Mouse (Mus musculus) CH12.LX (cell line): Measurements from ENCODE around the gene Apoc2. TPM values are rescaled to one million over a fixed set of nuclear protein-coding genes. Genes with fewer than 3 reads are reported as not detected.

ENCODE experiments used
- DNase-seq: peaks from one replicate; pipeline ENCODE4 v3.0.0-alpha.2; 2013; ENCODE audit errors: extremely low read depth
- H3K27ac ChIP-seq: 2 replicates; pipeline ENCODE4 v1.5.1; 2012; ENCODE audit warnings: low read depth, mild to moderate bottlenecking, control low read depth, moderate library complexity; ENCODE audit not compliant: insufficient read depth
- H3K27me3 ChIP-seq: replicated peaks from 2 replicates; pipeline ENCODE3; 2012; ENCODE audit warnings: inconsistent platforms
- H3K36me3 ChIP-seq, 2 experiments: replicated peaks in 1 of 2; 2 replicates each; pipeline versions ENCODE3 to v1.6.1; 2012; ENCODE audit warnings: inconsistent platforms in 1 of 2, low read length in 1 of 2, mild to moderate bottlenecking in 1 of 2, mixed read lengths in 1 of 2, moderate library complexity in 1 of 2; ENCODE audit not compliant: control insufficient read depth in 1 of 2, insufficient read depth in 1 of 2
- H3K4me1 ChIP-seq, 2 experiments: 2 replicates each; pipeline ENCODE4 v1.6.1; 2012; ENCODE audit warnings: inconsistent platforms in 1 of 2, moderate library complexity in 1 of 2; ENCODE audit not compliant: insufficient read depth in 2 of 2, control insufficient read depth in 1 of 2
- H3K4me2 ChIP-seq: 2 replicates; pipeline ENCODE4 v1.6.1; 2012; ENCODE audit warnings: low read depth, mild to moderate bottlenecking, control low read depth; ENCODE audit not compliant: poor library complexity, insufficient read depth, severe bottlenecking
- H3K4me3 ChIP-seq, 3 experiments: fragments of 150-350 bp in 1 of 3; sonication (generic) in 1 of 3; replicated peaks in 1 of 3; 2 replicates each; pipeline versions ENCODE3 to v1.5.1; 2011 to 2012; ENCODE audit warnings: low read depth in 2 of 3, low read length in 2 of 3, mild to moderate bottlenecking in 2 of 3, moderate library complexity in 2 of 3, control low read depth in 1 of 3, improper control_type of control experiment in 1 of 3, inconsistent platforms in 1 of 3, mixed read lengths in 1 of 3; ENCODE audit not compliant: poor library complexity in 1 of 3
- H3K79me2 ChIP-seq: replicated peaks from 2 replicates; pipeline ENCODE4 v1.6.1; 2012; ENCODE audit warnings: mild to moderate bottlenecking, moderate library complexity; ENCODE audit not compliant: control insufficient read depth, poor library complexity, insufficient read depth, severe bottlenecking; ENCODE audit errors: extremely low read depth
- H3K9ac ChIP-seq: 2 replicates; pipeline ENCODE4 v1.6.1; 2012; ENCODE audit warnings: low read depth, mild to moderate bottlenecking, control low read depth, moderate library complexity; ENCODE audit not compliant: insufficient read depth
- H3K9me3 ChIP-seq: replicated peaks from 2 replicates; pipeline ENCODE3; 2012; ENCODE audit warnings: low read length, inconsistent platforms, mixed read lengths
- BHLHE40 ChIP-seq: IDR thresholded peaks from 2 replicates; pipeline ENCODE4 v1.6.1; 2011; ENCODE audit warnings: mild to moderate bottlenecking, low read depth, low read length, improper control_type of control experiment
- CHD1 ChIP-seq: IDR thresholded peaks from 2 replicates; pipeline ENCODE4 v1.6.1; 2012; ENCODE audit warnings: low read depth, low read length, improper control_type of control experiment, inconsistent platforms
- CTCF ChIP-seq, 2 experiments: IDR thresholded peaks in 1 of 2; conservative IDR thresholded peaks in 1 of 2; 2 replicates each; pipeline ENCODE4 v1.5.1; 2011 to 2012; ENCODE audit warnings: low read depth in 2 of 2, low read length in 2 of 2, improper control_type of control experiment in 1 of 2, inconsistent platforms in 1 of 2, mild to moderate bottlenecking in 1 of 2, moderate library complexity in 1 of 2
- E2F4 ChIP-seq: IDR thresholded peaks from 2 replicates; pipeline ENCODE4 v1.6.1; 2011; ENCODE audit warnings: low read depth, low read length, improper control_type of control experiment; ENCODE audit not compliant: insufficient replicate concordance
- IRF4 ChIP-seq: IDR thresholded peaks from 2 replicates; pipeline ENCODE4 v1.6.1; 2014; ENCODE audit warnings: low read depth, mild to moderate bottlenecking, inconsistent platforms, low read length, improper control_type of control experiment
- JUND ChIP-seq: conservative IDR thresholded peaks from 2 replicates; pipeline ENCODE4 v1.6.1; 2011; ENCODE audit warnings: low read depth, low read length, improper control_type of control experiment
- MAFK ChIP-seq: IDR thresholded peaks from 2 replicates; pipeline ENCODE4 v1.6.1; 2011; ENCODE audit warnings: low read length, improper control_type of control experiment; ENCODE audit not compliant: insufficient replicate concordance
- MEF2A ChIP-seq: IDR thresholded peaks from 2 replicates; pipeline ENCODE4 v1.6.1; 2014; ENCODE audit warnings: low read depth, mild to moderate bottlenecking, inconsistent platforms, low read length, improper control_type of control experiment, borderline replicate concordance
- MYC ChIP-seq: IDR thresholded peaks from 2 replicates; pipeline ENCODE4 v1.6.1; 2011; ENCODE audit warnings: low read depth, mild to moderate bottlenecking, improper control_type of control experiment, low read length
- NELFE ChIP-seq: IDR thresholded peaks from 2 replicates; pipeline ENCODE4 v1.6.1; 2011; ENCODE audit warnings: low read depth, low read length, improper control_type of control experiment
- NRF1 ChIP-seq: IDR thresholded peaks from 2 replicates; pipeline ENCODE4 v1.6.1; 2014; ENCODE audit warnings: low read depth, mild to moderate bottlenecking, inconsistent platforms, low read length, improper control_type of control experiment, moderate library complexity
- PAX5 ChIP-seq: IDR thresholded peaks from 2 replicates; pipeline ENCODE4 v1.6.1; 2012; ENCODE audit warnings: low read length, inconsistent platforms, mixed read lengths
- POLR2A ChIP-seq: IDR thresholded peaks from 2 replicates; pipeline ENCODE4 v1.6.1; 2011; ENCODE audit warnings: low read depth, mild to moderate bottlenecking, improper control_type of control experiment, low read length
- POLR2AphosphoS2 ChIP-seq: IDR thresholded peaks from 2 replicates; pipeline ENCODE4 v1.6.1; 2011; ENCODE audit warnings: low read depth, low read length, improper control_type of control experiment
- RAD21 ChIP-seq: IDR thresholded peaks from 2 replicates; pipeline ENCODE4 v1.6.1; 2011; ENCODE audit warnings: low read depth, mild to moderate bottlenecking, low read length, improper control_type of control experiment, moderate library complexity
- SIN3A ChIP-seq: IDR thresholded peaks from 2 replicates; pipeline ENCODE4 v1.6.1; 2012; ENCODE audit warnings: low read length, improper control_type of control experiment, inconsistent platforms
- TBP ChIP-seq: conservative IDR thresholded peaks from 2 replicates; pipeline ENCODE4 v1.6.1; 2011; ENCODE audit warnings: low read depth, low read length, improper control_type of control experiment
- TCF12 ChIP-seq: IDR thresholded peaks from 2 replicates; pipeline ENCODE4 v1.6.1; 2014; ENCODE audit warnings: low read depth, mild to moderate bottlenecking, inconsistent platforms, low read length, improper control_type of control experiment
- UBTF ChIP-seq: IDR thresholded peaks from 2 replicates; pipeline ENCODE4 v1.6.1; 2012; ENCODE audit warnings: low read depth, mild to moderate bottlenecking, inconsistent platforms, low read length, improper control_type of control experiment, moderate library complexity
- ZKSCAN1 ChIP-seq: IDR thresholded peaks from 2 replicates; pipeline ENCODE4 v1.6.1; 2012; ENCODE audit warnings: low read depth, inconsistent platforms, low read length, improper control_type of control experiment, borderline replicate concordance
- ZNF384 ChIP-seq: IDR thresholded peaks from 2 replicates; pipeline ENCODE4 v1.6.1; 2012; ENCODE audit warnings: low read depth, low read length, improper control_type of control experiment, inconsistent platforms
- dilution Hi-C: fragments of 300-500 bp; cut with MboI; formaldehyde crosslinking; loops from 2 replicates; pipeline ENCODE4 v1.14.3; 2020; ENCODE audit warnings: low sequenced_read_pairs; ENCODE audit not compliant: extremely low pct_unique_long_range_greater_than_20kb, extremely low pct_ligation_motif_present
- in situ Hi-C: fragments of 300-500 bp; cut with MboI; formaldehyde crosslinking; loops from 3 replicates; pipeline ENCODE4 v1.14.3; 2019; ENCODE audit warnings: low sequenced_read_pairs, low pct_ligation_motif_present, low pct_unique_long_range_greater_than_20kb, mixed read lengths
- polyA plus RNA-seq: library from polyadenylated mRNA; unstranded; fragments of >175 nt; gene quantifications from 2 replicates; pipeline ENCODE4 v1.2.1, GENCODE M21; 2012; ENCODE audit warnings: low read depth; ENCODE audit not compliant: insufficient read length
- total RNA-seq, 2 experiments: library from RNA; depleted of rRNA; stranded (reverse); fragments of 300-350 nt in 1 of 2; fragments of >200 nt in 1 of 2; gene quantifications; 2 replicates each; pipeline ENCODE4 v1.2.3; 2012 to 2014

Apoc2 gene
- total and polyA plus RNA-seq, 3 experiments, result not detected

DNA sequence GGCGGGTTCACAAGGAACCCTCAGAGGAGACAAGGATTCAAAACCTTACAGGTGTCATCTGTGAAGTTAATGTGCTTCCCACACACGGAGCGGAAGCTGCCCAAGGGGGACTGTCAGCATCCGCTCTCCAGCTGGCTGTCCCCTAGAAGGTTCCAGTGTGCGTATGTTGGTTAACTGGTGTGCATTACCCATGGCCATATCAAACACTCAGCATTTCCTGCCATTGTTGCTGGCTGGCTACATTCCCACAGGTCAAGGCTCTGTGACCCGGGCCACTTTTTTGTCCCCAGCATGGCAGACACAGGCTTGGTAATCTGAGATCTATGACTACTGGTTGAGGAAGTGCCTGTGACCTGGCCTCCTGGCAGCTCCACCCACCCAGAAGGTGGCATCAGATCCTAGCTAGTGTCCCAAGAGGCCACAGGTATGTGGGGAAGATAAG is 45.0 kb upstream of the Apoc2 start:
- Histone ChIP-seq H3K4me1 (peaks cover 0 to 11% of the 10 kb centered on the region in 2 experiments; a peak in 2 of 4 replicates), H3K79me2 (no peaks in the 10 kb centered on the region), H3K4me2 (no peak overlapping the region), H3K36me3 (peaks cover 2 to 28% of the 10 kb centered on the region in 2 experiments), H3K27me3 (no peaks in the 10 kb centered on the region), H3K9me3 (peaks cover 9% of the 10 kb centered on the region), H3K27ac (no peak overlapping the region), H3K9ac (no peak overlapping the region), H3K4me3 (no peak overlapping the region)
- in situ Hi-C loops, result no loop called here
- no peak for DNase-seq
- TF ChIP-seq E2F4 (no peak), NELFE (no peak), MAFK (no peak), CTCF (conservative IDR thresholded peaks at IDR 0.05 in 1 of 2, IDR thresholded peaks at IDR 0.05 in 1 of 2; ENCODE audit: low read depth in 2 of 2, low read length in 2 of 2) (no peak), MYC (no peak), TCF12 (no peak), CHD1 (no peak), JUND (no peak)
- dilution Hi-C loops, result no loop called here

DNA sequence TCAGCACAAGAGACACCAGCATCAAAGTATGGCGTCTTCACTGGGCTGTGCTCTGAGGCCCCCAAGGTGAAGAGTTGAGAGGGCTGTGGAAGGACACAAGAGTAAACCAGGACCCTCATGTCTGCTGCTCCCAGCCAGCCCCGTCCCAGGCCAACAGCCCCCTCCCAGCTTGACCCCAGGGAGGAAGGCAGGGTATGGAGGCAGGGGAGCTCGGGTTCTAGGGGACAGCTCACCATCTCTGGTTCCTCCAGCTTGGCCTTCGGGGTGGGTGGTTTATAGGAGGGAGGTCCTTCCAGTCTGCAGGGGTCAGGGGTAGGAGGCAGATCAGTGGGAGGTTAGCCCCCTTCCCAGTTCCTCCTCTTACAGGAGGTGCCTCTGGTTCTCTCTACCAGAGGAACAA is 41.5 kb upstream of the Apoc2 start:
- H3K4me2 ChIP-seq, result no peak overlapping the region
- H3K27me3 ChIP-seq, result no peaks in the 10 kb centered on the region
- in situ Hi-C loops, result no loop called here

DNA sequence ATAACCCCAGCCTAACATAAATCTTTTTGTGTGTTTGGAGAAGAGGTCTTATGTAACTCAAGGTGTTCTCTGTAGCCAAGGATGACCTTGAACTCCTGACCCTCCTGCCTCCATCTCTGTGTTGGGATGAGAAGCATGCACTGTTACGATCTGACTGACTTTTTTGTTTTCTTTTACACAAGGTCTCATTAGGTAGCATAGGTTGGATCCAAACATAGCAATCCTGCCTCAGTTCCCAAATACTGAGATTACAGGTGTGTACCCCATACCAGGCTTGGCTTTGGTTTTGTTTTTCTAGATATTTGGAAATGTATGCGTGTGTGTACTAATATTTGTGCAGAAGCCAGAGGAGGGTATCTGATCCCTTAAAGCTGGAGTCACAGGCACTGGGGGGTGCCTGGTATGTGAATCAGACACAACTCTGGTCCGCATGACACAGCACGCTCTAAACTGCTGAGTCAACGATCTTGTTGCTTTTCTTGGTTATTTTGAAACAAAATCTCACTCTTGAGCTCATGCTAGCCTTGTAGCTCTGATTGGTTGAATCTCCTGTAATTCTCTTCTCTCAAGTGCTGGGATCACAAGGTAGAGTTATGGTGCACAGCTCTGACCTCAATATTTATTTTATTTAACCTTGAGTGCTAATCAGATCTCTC is 40.7 kb upstream of the Apoc2 start:
- in situ Hi-C loops, result no loop called here
- no peak overlapping the region for H3K9ac ChIP-seq
- dilution Hi-C loops, result no loop called here
- H3K4me2 ChIP-seq, result no peak overlapping the region
- H3K4me1 ChIP-seq, result peaks cover 4 to 30% of the 10 kb centered on the region in 2 experiments; a peak in 3 of 4 replicates
- H3K9me3 ChIP-seq, result peaks cover 9% of the 10 kb centered on the region
- no peak overlapping the region for H3K27ac ChIP-seq
- H3K36me3 ChIP-seq, result peaks cover 3 to 9% of the 10 kb centered on the region in 2 experiments
- H3K4me3 ChIP-seq, result no peak overlapping the region
- TF ChIP-seq ZKSCAN1 (no peak), MAFK (peak; percentile 63; the same call in 1 of the 2 replicates), MEF2A (no peak), SIN3A (no peak)
- TF ChIP-seq, all 38 proteins: peak for 1
- H3K79me2 ChIP-seq, result peaks cover 17% of the 10 kb centered on the region
- H3K27me3 ChIP-seq, result no peaks in the 10 kb centered on the region
- no peak for DNase-seq

More for the DNA sequence above, 41.5 kb upstream of the Apoc2 start:
- TF ChIP-seq JUND (no peak), TBP (no peak), POLR2A (no peak), IRF4 (no peak), POLR2AphosphoS2 (no peak), RAD21 (no peak), PAX5 (no peak), NRF1 (no peak), BHLHE40 (no peak), E2F4 (no peak), UBTF (no peak), ZNF384 (no peak), TCF12 (no peak)
- TF ChIP-seq, all 38 proteins: peak for 0
- peaks cover 4 to 22% of the 10 kb centered on the region in 2 experiments; a peak in 3 of 4 replicates for H3K4me1 ChIP-seq
- H3K4me3 ChIP-seq, result no peak overlapping the region
- peaks cover 9% of the 10 kb centered on the region for H3K79me2 ChIP-seq
- H3K36me3 ChIP-seq, result peaks cover 1 to 5% of the 10 kb centered on the region in 2 experiments
- H3K27ac ChIP-seq, result no peak overlapping the region
- DNase-seq, result no peak
- H3K9me3 ChIP-seq, result peaks cover 9% of the 10 kb centered on the region
- H3K9ac ChIP-seq, result no peak overlapping the region
- dilution Hi-C loops, result no loop called here
